Mouse (Mus musculus) MEL (cell line): Measurements from ENCODE around the gene Gldc. TPM values are rescaled to one million over a fixed set of nuclear protein-coding genes. Genes with fewer than 3 reads are reported as not detected.

Source experiments
- DNase-seq: peaks from one replicate; pipeline ENCODE4 v3.0.0; 2011; ENCODE audit warnings: low read depth, low spot score
- H3K27ac ChIP-seq: 2 replicates; pipeline ENCODE4 v1.5.1; 2012; ENCODE audit warnings: low read depth, mild to moderate bottlenecking, control low read depth, low read length, moderate library complexity; ENCODE audit not compliant: control insufficient read depth
- H3K27me3 ChIP-seq, 2 experiments: fragments of 150-350 bp in 1 of 2; sonication (generic) in 1 of 2; 2 replicates each; pipeline ENCODE4 v1.6.1; 2012; ENCODE audit warnings: low read length in 2 of 2, mild to moderate bottlenecking in 2 of 2, improper control_type of control experiment in 1 of 2, moderate library complexity in 1 of 2; ENCODE audit not compliant: insufficient read depth in 2 of 2, control insufficient read depth in 1 of 2
- H3K36me3 ChIP-seq, 2 experiments: 2 replicates each; pipeline ENCODE4 v1.6.1; 2012 to 2014; ENCODE audit warnings: low read length in 2 of 2, improper control_type of control experiment in 1 of 2, inconsistent platforms in 1 of 2, mild to moderate bottlenecking in 1 of 2; ENCODE audit not compliant: insufficient read depth in 2 of 2, control insufficient read depth in 1 of 2
- H3K4me1 ChIP-seq, 2 experiments: fragments of 150-350 bp in 1 of 2; sonication (generic) in 1 of 2; 2 replicates each; pipeline ENCODE4 v1.6.1; 2012; ENCODE audit warnings: low read length in 2 of 2, improper control_type of control experiment in 1 of 2, mild to moderate bottlenecking in 1 of 2; ENCODE audit not compliant: insufficient read depth in 2 of 2, control insufficient read depth in 1 of 2
- H3K4me3 ChIP-seq, 2 experiments: fragments of 150-350 bp in 1 of 2; sonication (generic) in 1 of 2; 2 replicates each; pipeline ENCODE4 v1.5.1; 2012; ENCODE audit warnings: low read depth in 2 of 2, low read length in 2 of 2, mild to moderate bottlenecking in 2 of 2, moderate library complexity in 2 of 2, control low read depth in 1 of 2, improper control_type of control experiment in 1 of 2; ENCODE audit not compliant: control insufficient read depth in 1 of 2, insufficient read depth in 1 of 2
- H3K79me2 ChIP-seq: 2 replicates; pipeline ENCODE4 v1.6.1; 2012; ENCODE audit warnings: mild to moderate bottlenecking, low read length, moderate library complexity; ENCODE audit not compliant: control insufficient read depth, poor library complexity, insufficient read depth
- H3K9ac ChIP-seq: 2 replicates; pipeline ENCODE4 v1.6.1; 2012; ENCODE audit warnings: low read depth, mild to moderate bottlenecking, control low read depth, low read length, moderate library complexity; ENCODE audit not compliant: control insufficient read depth, poor library complexity, severe bottlenecking
- H3K9me3 ChIP-seq: fragments of 150-350 bp; sonication (generic); replicated peaks from 2 replicates; pipeline ENCODE4 v1.6.1; 2012; ENCODE audit warnings: mild to moderate bottlenecking, low read length, improper control_type of control experiment, moderate library complexity; ENCODE audit not compliant: insufficient read depth
- CHD1 ChIP-seq: IDR thresholded peaks from 2 replicates; pipeline ENCODE4 v1.6.1; 2012; ENCODE audit warnings: low read depth, mild to moderate bottlenecking, inconsistent platforms, low read length, improper control_type of control experiment
- CHD2 ChIP-seq: IDR thresholded peaks from 2 replicates; pipeline ENCODE4 v1.6.1; 2011; ENCODE audit warnings: low read length, improper control_type of control experiment
- E2F4 ChIP-seq: IDR thresholded peaks from 2 replicates; pipeline ENCODE4 v1.6.1; 2011; ENCODE audit warnings: low read depth, low read length, improper control_type of control experiment, borderline replicate concordance
- EP300 ChIP-seq, 2 experiments: IDR thresholded peaks; 2 replicates each; pipeline ENCODE4 v1.6.1; 2011; ENCODE audit warnings: improper control_type of control experiment in 2 of 2, low read length in 2 of 2, low read depth in 1 of 2, mild to moderate bottlenecking in 1 of 2
- ETS1 ChIP-seq: IDR thresholded peaks from 2 replicates; pipeline ENCODE4 v1.6.1; 2012; ENCODE audit warnings: low read depth, mild to moderate bottlenecking, inconsistent platforms, low read length, improper control_type of control experiment, moderate library complexity
- GATA1 ChIP-seq: IDR thresholded peaks from 2 replicates; pipeline ENCODE4 v1.6.1; 2011; ENCODE audit warnings: low read depth, low read length, improper control_type of control experiment
- HCFC1 ChIP-seq: IDR thresholded peaks from 2 replicates; pipeline ENCODE4 v1.6.1; 2012; ENCODE audit warnings: low read depth, mild to moderate bottlenecking, inconsistent platforms, low read length, improper control_type of control experiment, moderate library complexity
- JUND ChIP-seq: IDR thresholded peaks from 2 replicates; pipeline ENCODE4 v1.6.1; 2011; ENCODE audit warnings: low read depth, mild to moderate bottlenecking, improper control_type of control experiment, low read length
- KAT2A ChIP-seq: conservative IDR thresholded peaks from 2 replicates; pipeline ENCODE4 v1.6.1; 2012; ENCODE audit warnings: low read depth, low read length, improper control_type of control experiment, inconsistent platforms
- MAX ChIP-seq: IDR thresholded peaks from 2 replicates; pipeline ENCODE4 v1.6.1; 2011; ENCODE audit warnings: low read length, improper control_type of control experiment
- MAZ ChIP-seq: IDR thresholded peaks from 2 replicates; pipeline ENCODE4 v1.6.1; 2012; ENCODE audit warnings: low read depth, mild to moderate bottlenecking, inconsistent platforms, low read length, improper control_type of control experiment
- MEF2A ChIP-seq: IDR thresholded peaks from 2 replicates; pipeline ENCODE4 v1.6.1; 2014; ENCODE audit warnings: low read depth, mild to moderate bottlenecking, inconsistent platforms, low read length, improper control_type of control experiment; ENCODE audit not compliant: poor library complexity, insufficient replicate concordance, severe bottlenecking; ENCODE audit errors: extremely low read depth
- MXI1 ChIP-seq: IDR thresholded peaks from 2 replicates; pipeline ENCODE4 v1.6.1; 2011; ENCODE audit warnings: mild to moderate bottlenecking, low read depth, low read length, improper control_type of control experiment
- NELFE ChIP-seq: IDR thresholded peaks from 2 replicates; pipeline ENCODE4 v1.6.1; 2011; ENCODE audit warnings: low read depth, low read length, improper control_type of control experiment
- POLR2A ChIP-seq, 2 experiments: IDR thresholded peaks; 2 replicates each; pipeline ENCODE4 v1.6.1; 2011 to 2012; ENCODE audit warnings: low read length in 2 of 2, mild to moderate bottlenecking in 2 of 2, control low read depth in 1 of 2, improper control_type of control experiment in 1 of 2, low read depth in 1 of 2, moderate library complexity in 1 of 2; ENCODE audit not compliant: control insufficient read depth in 1 of 2, insufficient read depth in 1 of 2, poor library complexity in 1 of 2
- POLR2AphosphoS2 ChIP-seq: IDR thresholded peaks from 2 replicates; pipeline ENCODE4 v1.6.1; 2011; ENCODE audit warnings: low read length, improper control_type of control experiment
- RAD21 ChIP-seq: IDR thresholded peaks from 2 replicates; pipeline ENCODE4 v1.6.1; 2011; ENCODE audit warnings: mild to moderate bottlenecking, low read depth, low read length, improper control_type of control experiment
- RCOR1 ChIP-seq: IDR thresholded peaks from 2 replicates; pipeline ENCODE4 v1.6.1; 2012; ENCODE audit warnings: low read depth, mild to moderate bottlenecking, inconsistent platforms, low read length, improper control_type of control experiment
- SIN3A ChIP-seq: IDR thresholded peaks from 2 replicates; pipeline ENCODE4 v1.6.1; 2012; ENCODE audit warnings: low read length, improper control_type of control experiment, inconsistent platforms
- SMC3 ChIP-seq: IDR thresholded peaks from 2 replicates; pipeline ENCODE4 v1.6.1; 2011; ENCODE audit warnings: low read depth, low read length, improper control_type of control experiment
- USF1 ChIP-seq: IDR thresholded peaks from 2 replicates; pipeline ENCODE4 v1.6.1; 2014; ENCODE audit warnings: low read depth, mild to moderate bottlenecking, inconsistent platforms, low read length, improper control_type of control experiment, moderate library complexity
- USF2 ChIP-seq, 2 experiments: IDR thresholded peaks; 2 replicates each; pipeline ENCODE4 v1.6.1; 2011 to 2012; ENCODE audit warnings: improper control_type of control experiment in 2 of 2, low read length in 2 of 2, borderline replicate concordance in 1 of 2, inconsistent platforms in 1 of 2, low read depth in 1 of 2, mild to moderate bottlenecking in 1 of 2; ENCODE audit not compliant: insufficient read depth in 1 of 2
- polyA plus RNA-seq, 2 experiments: library from polyadenylated mRNA; stranded (reverse) in 1 of 2; unstranded in 1 of 2; fragments of >175 nt in 1 of 2; fragments of >200 nt in 1 of 2; gene quantifications; 2 replicates each; pipeline versions ENCODE4 v1.2.1 to v1.2.4; 2012; ENCODE audit warnings: low replicate concordance in 2 of 2, low read depth in 1 of 2; ENCODE audit not compliant: insufficient read length in 2 of 2, insufficient read depth in 1 of 2, missing spikeins in 1 of 2
- total RNA-seq: library from RNA; depleted of rRNA; stranded (reverse); fragments of 300-350 nt; gene quantifications from 2 replicates; pipeline ENCODE4 v1.2.3, GENCODE M21; 2012

The Gldc gene
- total and polyA plus RNA-seq, 3 experiments, result 0.04 to 1.2 TPM; not detected in 1

DNA sequence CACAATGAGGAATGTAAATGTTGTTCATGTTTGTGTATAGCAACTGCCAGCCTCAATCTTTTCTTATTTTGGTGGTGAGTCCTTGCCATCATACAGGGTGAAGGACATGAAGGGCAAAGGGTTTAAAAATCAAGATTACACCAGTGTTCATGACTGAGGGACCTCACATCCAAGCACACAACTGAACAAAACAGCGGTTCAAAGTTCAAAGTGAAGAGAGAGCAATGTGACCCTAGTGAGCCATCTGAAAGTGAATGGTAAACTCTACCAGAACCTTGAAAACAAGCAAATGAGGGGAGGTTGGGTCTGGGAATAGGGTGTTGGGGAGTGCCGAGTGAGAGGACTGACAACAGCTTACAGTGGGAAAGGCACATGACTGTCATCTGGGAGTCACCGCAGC, 63.8 kb downstream of the Gldc start:
- no peaks in the 10 kb centered on the region for H3K4me1 ChIP-seq
- H3K36me3 ChIP-seq, result no peaks in the 10 kb centered on the region
- no peak overlapping the region for H3K27ac ChIP-seq
- H3K27me3 ChIP-seq, result no peaks in the 10 kb centered on the region
- no peak for TF ChIP-seq CHD2
- TF ChIP-seq MAX, result no peak
- TF ChIP-seq CHD1, result no peak
- TF ChIP-seq GATA1, result no peak
- no peak for TF ChIP-seq MAZ
- TF ChIP-seq NELFE, result no peak
- no peak for TF ChIP-seq ETS1
- TF ChIP-seq MXI1, result no peak
- TF ChIP-seq USF2 (IDR thresholded peaks at IDR 0.05; ENCODE audit: borderline replicate concordance in 1 of 2, insufficient read depth in 1 of 2, low read depth in 1 of 2, low read length in 2 of 2), result no peak
- no peak for TF ChIP-seq MEF2A
- no peak for TF ChIP-seq EP300 (IDR thresholded peaks at IDR 0.05; ENCODE audit: low read depth in 1 of 2, low read length in 2 of 2)
- TF ChIP-seq JUND, result no peak
- TF ChIP-seq KAT2A, result no peak
- no peaks in the 10 kb centered on the region for H3K79me2 ChIP-seq
- no peak for DNase-seq
- H3K4me3 ChIP-seq, result no peak overlapping the region
- H3K9ac ChIP-seq, result no peak overlapping the region
- H3K9me3 ChIP-seq, result no peaks in the 10 kb centered on the region

DNA sequence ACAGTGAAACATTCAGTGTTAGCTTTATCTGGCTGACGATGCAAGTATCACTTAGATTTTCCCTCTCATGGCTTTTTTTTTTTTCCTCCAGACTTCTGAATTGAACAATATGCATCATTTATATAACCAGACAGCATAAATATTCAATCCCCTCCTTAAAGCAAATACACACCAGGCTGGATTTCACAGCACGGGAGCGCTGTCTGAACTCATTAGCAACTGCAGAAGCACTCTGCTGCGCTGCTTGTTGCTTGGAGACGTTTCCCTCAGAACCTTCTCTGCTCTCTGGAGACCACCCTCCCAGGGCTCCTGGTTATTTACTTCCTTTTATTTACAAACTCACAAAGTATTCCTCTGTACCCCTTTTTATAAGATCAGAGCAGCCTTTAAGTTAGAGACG, 66.1 kb downstream of the Gldc start:
- no peak overlapping the region for H3K27ac ChIP-seq
- no peak overlapping the region for H3K9ac ChIP-seq
- H3K36me3 ChIP-seq, result no peaks in the 10 kb centered on the region
- H3K27me3 ChIP-seq, result no peaks in the 10 kb centered on the region
- no peak overlapping the region for H3K4me3 ChIP-seq
- no peaks in the 10 kb centered on the region for H3K4me1 ChIP-seq
- DNase-seq, result no peak
- no peaks in the 10 kb centered on the region for H3K9me3 ChIP-seq
- no peaks in the 10 kb centered on the region for H3K79me2 ChIP-seq
- TF ChIP-seq POLR2AphosphoS2 (no peak), E2F4 (no peak), SMC3 (no peak), JUND (no peak), RAD21 (no peak), RCOR1 (no peak), SIN3A (no peak), USF1 (no peak), POLR2A (IDR thresholded peaks at IDR 0.05; ENCODE audit: control insufficient read depth in 1 of 2, insufficient read depth in 1 of 2, low read depth in 1 of 2, low read length in 2 of 2, poor library complexity in 1 of 2) (no peak), HCFC1 (no peak), CHD2 (no peak)
